Mouse (Mus musculus): ENCODE measurements at regions not wholly inside any gene's neighbourhood (a gene's known extent, or its start where the extent isn't known, plus 50 kb on each side); places are given as distances from the start of the nearest gene placed in this dataset.

- WGBS, result 79% methylated on average over 7 of the region's 7 CpGs
- DNase-seq (no peak), ATAC-seq (ENCODE audit: low FRiP score, low TSS enrichment) (no peak)
- Histone ChIP-seq H3K27me3 (ENCODE audit: control insufficient read depth, insufficient read depth, low read length) (no peaks in the 10 kb centered on the region), H3K4me1 (ENCODE audit: control insufficient read depth, insufficient read depth, low read length) (no peaks in the 10 kb centered on the region), H3K4me2 (ENCODE audit: low read length) (no peak overlapping the region), H3K27ac (replicated peaks; ENCODE audit: low read depth, low read length) (no peak overlapping the region), H3K9ac (replicated peaks; ENCODE audit: low read length) (no peak overlapping the region), H3K9me3 (ENCODE audit: control insufficient read depth, low read length) (no peaks in the 10 kb centered on the region), H3K36me3 (ENCODE audit: control insufficient read depth, insufficient read depth, low read length) (no peaks in the 10 kb centered on the region), H3K4me3 (replicated peaks; ENCODE audit: low read depth, low read length) (no peak overlapping the region)
Measured at GRCm38 (mm10) chr10:99390609-99391183, 127.7 kb downstream of the Dusp6 start.

- no peak overlapping the region for H3K27ac ChIP-seq (replicated peaks; ENCODE audit: low read depth, low read length)
- H3K4me3 ChIP-seq (replicated peaks; ENCODE audit: low read depth, low read length), result no peak overlapping the region
- H3K9ac ChIP-seq (replicated peaks; ENCODE audit: low read length), result no peak overlapping the region
- no peaks in the 10 kb centered on the region for H3K36me3 ChIP-seq (ENCODE audit: control insufficient read depth, insufficient read depth, low read length)
- 94% methylated on average over 6 of the region's 6 CpGs for WGBS
- ATAC-seq (ENCODE audit: low FRiP score, low TSS enrichment) (no peak), DNase-seq (no peak)
- no peak overlapping the region for H3K4me2 ChIP-seq (ENCODE audit: low read length)
- H3K27me3 ChIP-seq (ENCODE audit: control insufficient read depth, insufficient read depth, low read length), result no peaks in the 10 kb centered on the region
- H3K9me3 ChIP-seq (ENCODE audit: control insufficient read depth, low read length), result no peaks in the 10 kb centered on the region
- H3K4me1 ChIP-seq (ENCODE audit: control insufficient read depth, insufficient read depth, low read length), result no peaks in the 10 kb centered on the region
Measured at GRCm38 (mm10) chr10:99391725-99392124, 128.7 kb downstream of the Dusp6 start.

GRCm38 (mm10) chr10:99392979-99393378 is 129.9 kb downstream of the Dusp6 start:
- no peak overlapping the region for H3K27ac ChIP-seq (replicated peaks; ENCODE audit: low read depth, low read length)
- H3K9ac ChIP-seq (replicated peaks; ENCODE audit: low read length), result no peak overlapping the region
- H3K4me2 ChIP-seq (ENCODE audit: low read length), result no peak overlapping the region
- ATAC-seq (ENCODE audit: low FRiP score, low TSS enrichment) (no peak), DNase-seq (no peak)
- no peaks in the 10 kb centered on the region for H3K27me3 ChIP-seq (ENCODE audit: control insufficient read depth, insufficient read depth, low read length)
- no peaks in the 10 kb centered on the region for H3K9me3 ChIP-seq (ENCODE audit: control insufficient read depth, low read length)
- no peaks in the 10 kb centered on the region for H3K4me1 ChIP-seq (ENCODE audit: control insufficient read depth, insufficient read depth, low read length)
- H3K4me3 ChIP-seq (replicated peaks; ENCODE audit: low read depth, low read length), result no peak overlapping the region
- H3K36me3 ChIP-seq (ENCODE audit: control insufficient read depth, insufficient read depth, low read length), result no peaks in the 10 kb centered on the region
- 89% methylated on average over 5 of the region's 5 CpGs for WGBS

GRCm38 (mm10) chr10:99393523-99393922 is 130.5 kb downstream of the Dusp6 start:
- ATAC-seq (ENCODE audit: low FRiP score, low TSS enrichment) (no peak), DNase-seq (no peak)
- Histone ChIP-seq H3K9ac (replicated peaks; ENCODE audit: low read length) (no peak overlapping the region), H3K4me3 (replicated peaks; ENCODE audit: low read depth, low read length) (no peak overlapping the region), H3K36me3 (ENCODE audit: control insufficient read depth, insufficient read depth, low read length) (no peaks in the 10 kb centered on the region), H3K27me3 (ENCODE audit: control insufficient read depth, insufficient read depth, low read length) (no peaks in the 10 kb centered on the region), H3K4me1 (ENCODE audit: control insufficient read depth, insufficient read depth, low read length) (no peaks in the 10 kb centered on the region), H3K27ac (replicated peaks; ENCODE audit: low read depth, low read length) (no peak overlapping the region), H3K9me3 (ENCODE audit: control insufficient read depth, low read length) (no peaks in the 10 kb centered on the region), H3K4me2 (ENCODE audit: low read length) (no peak overlapping the region)
- WGBS, result 87% methylated on average over 8 of the region's 8 CpGs

GRCm38 (mm10) chr10:99395411-99395810 is 132.4 kb downstream of the Dusp6 start:
- no peak for ATAC-seq (ENCODE audit: low FRiP score, low TSS enrichment)
- Histone ChIP-seq H3K4me2 (ENCODE audit: low read length) (no peak overlapping the region), H3K4me3 (replicated peaks; ENCODE audit: low read depth, low read length) (no peak overlapping the region), H3K4me1 (ENCODE audit: control insufficient read depth, insufficient read depth, low read length) (no peaks in the 10 kb centered on the region), H3K27ac (replicated peaks; ENCODE audit: low read depth, low read length) (no peak overlapping the region), H3K9ac (replicated peaks; ENCODE audit: low read length) (no peak overlapping the region), H3K9me3 (ENCODE audit: control insufficient read depth, low read length) (no peaks in the 10 kb centered on the region), H3K36me3 (ENCODE audit: control insufficient read depth, insufficient read depth, low read length) (no peaks in the 10 kb centered on the region), H3K27me3 (ENCODE audit: control insufficient read depth, insufficient read depth, low read length) (no peaks in the 10 kb centered on the region)
- no peak for DNase-seq
- 96% methylated on average over 1 of the region's 1 CpGs for WGBS

- DNase-seq (no peak), ATAC-seq (ENCODE audit: low FRiP score, low TSS enrichment) (no peak)
- Histone ChIP-seq H3K4me2 (ENCODE audit: low read length) (no peak overlapping the region), H3K4me3 (replicated peaks; ENCODE audit: low read depth, low read length) (no peak overlapping the region), H3K27ac (replicated peaks; ENCODE audit: low read depth, low read length) (no peak overlapping the region), H3K4me1 (ENCODE audit: control insufficient read depth, insufficient read depth, low read length) (no peaks in the 10 kb centered on the region), H3K27me3 (ENCODE audit: control insufficient read depth, insufficient read depth, low read length) (no peaks in the 10 kb centered on the region), H3K9ac (replicated peaks; ENCODE audit: low read length) (no peak overlapping the region), H3K36me3 (ENCODE audit: control insufficient read depth, insufficient read depth, low read length) (no peaks in the 10 kb centered on the region), H3K9me3 (ENCODE audit: control insufficient read depth, low read length) (no peaks in the 10 kb centered on the region)
- 93% methylated on average over 3 of the region's 3 CpGs for WGBS
Measured at GRCm38 (mm10) chr10:99396630-99397029, 133.6 kb downstream of the Dusp6 start.

- Histone ChIP-seq H3K27ac (replicated peaks; ENCODE audit: low read depth, low read length) (no peak overlapping the region), H3K9ac (replicated peaks; ENCODE audit: low read length) (no peak overlapping the region), H3K4me2 (ENCODE audit: low read length) (no peak overlapping the region), H3K9me3 (ENCODE audit: control insufficient read depth, low read length) (no peaks in the 10 kb centered on the region), H3K36me3 (ENCODE audit: control insufficient read depth, insufficient read depth, low read length) (no peaks in the 10 kb centered on the region), H3K27me3 (ENCODE audit: control insufficient read depth, insufficient read depth, low read length) (no peaks in the 10 kb centered on the region), H3K4me3 (replicated peaks; ENCODE audit: low read depth, low read length) (no peak overlapping the region), H3K4me1 (ENCODE audit: control insufficient read depth, insufficient read depth, low read length) (no peaks in the 10 kb centered on the region)
- no peak for DNase-seq
- ATAC-seq (ENCODE audit: low FRiP score, low TSS enrichment), result no peak
- WGBS, result 93% methylated on average over 6 of the region's 6 CpGs
Measured at GRCm38 (mm10) chr10:99400076-99400475, 137.0 kb downstream of the Dusp6 start.

GRCm38 (mm10) chr10:99406764-99407163 is 143.7 kb downstream of the Dusp6 start:
- Histone ChIP-seq H3K9ac (replicated peaks; ENCODE audit: low read length) (no peak overlapping the region), H3K27ac (replicated peaks; ENCODE audit: low read depth, low read length) (no peak overlapping the region), H3K4me3 (replicated peaks; ENCODE audit: low read depth, low read length) (no peak overlapping the region), H3K4me2 (ENCODE audit: low read length) (no peak overlapping the region), H3K27me3 (ENCODE audit: control insufficient read depth, insufficient read depth, low read length) (no peaks in the 10 kb centered on the region), H3K4me1 (ENCODE audit: control insufficient read depth, insufficient read depth, low read length) (no peaks in the 10 kb centered on the region), H3K36me3 (ENCODE audit: control insufficient read depth, insufficient read depth, low read length) (no peaks in the 10 kb centered on the region), H3K9me3 (ENCODE audit: control insufficient read depth, low read length) (no peaks in the 10 kb centered on the region)
- DNase-seq, result no peak
- 96% methylated on average over 2 of the region's 2 CpGs for WGBS
- ATAC-seq (ENCODE audit: low FRiP score, low TSS enrichment), result no peak

GRCm38 (mm10) chr10:99408786-99409185 is 145.8 kb downstream of the Dusp6 start:
- Histone ChIP-seq H3K9ac (replicated peaks; ENCODE audit: low read length) (no peak overlapping the region), H3K36me3 (ENCODE audit: control insufficient read depth, insufficient read depth, low read length) (no peaks in the 10 kb centered on the region), H3K4me3 (replicated peaks; ENCODE audit: low read depth, low read length) (no peak overlapping the region), H3K4me2 (ENCODE audit: low read length) (no peak overlapping the region), H3K27me3 (ENCODE audit: control insufficient read depth, insufficient read depth, low read length) (no peaks in the 10 kb centered on the region), H3K9me3 (ENCODE audit: control insufficient read depth, low read length) (no peaks in the 10 kb centered on the region), H3K27ac (replicated peaks; ENCODE audit: low read depth, low read length) (no peak overlapping the region), H3K4me1 (ENCODE audit: control insufficient read depth, insufficient read depth, low read length) (no peaks in the 10 kb centered on the region)
- DNase-seq (no peak), ATAC-seq (ENCODE audit: low FRiP score, low TSS enrichment) (no peak)
- 90% methylated on average over 2 of the region's 2 CpGs for WGBS

Measured in midbrain, embryonic 14.5 days (tissue).